Mouse (Mus musculus): ENCODE results near the gene Dnah2. TPM values are rescaled to one million over a fixed set of nuclear protein-coding genes. Genes with fewer than 3 reads are reported as not detected.
"Not testable (repeated sequence)": the region's sequence is repeated elsewhere in the genome, so short reads cannot be mapped to it uniquely, and the experiment has no call there.

Dnah2 gene
- total and polyA plus RNA-seq, 2 experiments from 2014 or later = 3.0 to 12.3 TPM

GRCm38 (mm10) chr11:69545957-69546356 is 3.0 kb downstream of the Dnah2 start:
- TF ChIP-seq CTCF (IDR thresholded peaks at IDR 0.05; ENCODE audit: low read depth) = peak; percentile 32
- WGBS = 12% methylated on average over 7 of the region's 7 CpGs
- Histone ChIP-seq H3K27ac (ENCODE audit: low read depth, low read length) (peak overlapping the region; percentile 98), H3K9me3 (ENCODE audit: low read length) (no peaks in the 10 kb centered on the region), H3K27me3 (ENCODE audit: insufficient read depth, low read length) (no peaks in the 10 kb centered on the region), H3K4me2 (ENCODE audit: low read depth) (peak overlapping the region; percentile 81), H3K4me1 (ENCODE audit: insufficient read depth) (peaks cover 54% of the 10 kb centered on the region), H3K4me3 (ENCODE audit: low read depth, low read length) (peak overlapping the region; percentile 47), H3K36me3 (ENCODE audit: insufficient read depth) (no peaks in the 10 kb centered on the region), H3K9ac (peak overlapping the region; percentile 75)
- peak; percentile 71 for DNase-seq
- peak; percentile 61 for ATAC-seq

- Histone ChIP-seq H3K9ac (0 out of 2 replicates have a peak overlapping the region, but pooled peaks have one; percentile 10), H3K27me3 (ENCODE audit: insufficient read depth, low read length) (no peaks in the 10 kb centered on the region), H3K4me1 (ENCODE audit: insufficient read depth) (peaks cover 43% of the 10 kb centered on the region), H3K4me3 (ENCODE audit: low read depth, low read length) (no peak overlapping the region), H3K4me2 (ENCODE audit: low read depth) (0 out of 2 replicates have a peak overlapping the region, but pooled peaks have one; percentile 10), H3K36me3 (ENCODE audit: insufficient read depth) (0 out of 2 replicates have a peak, but pooled peaks cover 3% of the 10 kb centered on the region), H3K27ac (ENCODE audit: low read depth, low read length) (peak overlapping the region; percentile 80), H3K9me3 (ENCODE audit: low read length) (no peaks in the 10 kb centered on the region)
- ATAC-seq = no peak
- WGBS = 7% methylated on average over 3 of the region's 3 CpGs
- TF ChIP-seq CTCF (IDR thresholded peaks at IDR 0.05; ENCODE audit: low read depth) = no peak
- DNase-seq = peak; percentile 58
Measured at GRCm38 (mm10) chr11:69543598-69543997, 5.3 kb downstream of the Dnah2 start.

GRCm38 (mm10) chr11:69541741-69542140 is 7.2 kb downstream of the Dnah2 start:
- DNase-seq; H3K27me3 ChIP-seq (ENCODE audit: insufficient read depth, low read length); H3K9ac ChIP-seq; H3K4me3 ChIP-seq (ENCODE audit: low read depth, low read length); H3K9me3 ChIP-seq (ENCODE audit: low read length); ATAC-seq; H3K4me2 ChIP-seq (ENCODE audit: low read depth); H3K27ac ChIP-seq (ENCODE audit: low read depth, low read length); H3K36me3 ChIP-seq (ENCODE audit: insufficient read depth): not testable (repeated sequence)
- WGBS = 79% methylated on average over 1 of the region's 3 CpGs
- H3K4me1 ChIP-seq (ENCODE audit: insufficient read depth) = peaks cover 30% of the 10 kb centered on the region

GRCm38 (mm10) chr11:69540700-69541099 is 8.2 kb downstream of the Dnah2 start:
- Histone ChIP-seq H3K9me3 (ENCODE audit: low read length) (no peaks in the 10 kb centered on the region), H3K27ac (ENCODE audit: low read depth, low read length) (no peak overlapping the region), H3K9ac (no peak overlapping the region), H3K27me3 (ENCODE audit: insufficient read depth, low read length) (no peaks in the 10 kb centered on the region), H3K4me2 (ENCODE audit: low read depth) (no peak overlapping the region), H3K4me3 (ENCODE audit: low read depth, low read length) (no peak overlapping the region), H3K36me3 (ENCODE audit: insufficient read depth) (0 out of 2 replicates have a peak, but pooled peaks cover 3% of the 10 kb centered on the region), H3K4me1 (ENCODE audit: insufficient read depth) (peaks cover 23% of the 10 kb centered on the region)
- DNase-seq = no peak
- TF ChIP-seq CTCF (IDR thresholded peaks at IDR 0.05; ENCODE audit: low read depth) = no peak
- no peak for ATAC-seq
- WGBS = 87% methylated on average over 2 of the region's 2 CpGs

GRCm38 (mm10) chr11:69534990-69535389 is 13.9 kb downstream of the Dnah2 start:
- WGBS = 77% methylated on average over 1 of the region's 1 CpGs
- H3K4me1 ChIP-seq (ENCODE audit: insufficient read depth) = no peaks in the 10 kb centered on the region
- TF ChIP-seq CTCF (IDR thresholded peaks at IDR 0.05; ENCODE audit: low read depth) = no peak

GRCm38 (mm10) chr11:69532480-69533150 is 16.3 kb downstream of the Dnah2 start:
- Histone ChIP-seq H3K27ac (ENCODE audit: low read depth, low read length) (no peak overlapping the region), H3K4me3 (ENCODE audit: low read depth, low read length) (no peak overlapping the region), H3K4me2 (ENCODE audit: low read depth) (no peak overlapping the region), H3K9ac (no peak overlapping the region), H3K36me3 (ENCODE audit: insufficient read depth) (no peaks in the 10 kb centered on the region), H3K4me1 (ENCODE audit: insufficient read depth) (peaks cover 5% of the 10 kb centered on the region), H3K27me3 (ENCODE audit: insufficient read depth, low read length) (no peaks in the 10 kb centered on the region), H3K9me3 (ENCODE audit: low read length) (no peaks in the 10 kb centered on the region)
- DNase-seq (no peak), ATAC-seq (no peak)
- WGBS = 81% methylated on average over 7 of the region's 7 CpGs
- no peak for TF ChIP-seq CTCF (IDR thresholded peaks at IDR 0.05; ENCODE audit: low read depth)

More at GRCm38 (mm10) chr11:69534990-69535389, 13.9 kb downstream of the Dnah2 start:
- ATAC-seq (no peak), DNase-seq (no peak)
- Histone ChIP-seq H3K4me2 (ENCODE audit: low read depth) (no peak overlapping the region), H3K27me3 (ENCODE audit: insufficient read depth, low read length) (no peaks in the 10 kb centered on the region), H3K27ac (ENCODE audit: low read depth, low read length) (no peak overlapping the region), H3K36me3 (ENCODE audit: insufficient read depth) (0 out of 2 replicates have a peak, but pooled peaks cover 3% of the 10 kb centered on the region), H3K4me3 (ENCODE audit: low read depth, low read length) (no peak overlapping the region), H3K9me3 (ENCODE audit: low read length) (no peaks in the 10 kb centered on the region), H3K9ac (no peak overlapping the region)

- H3K36me3 ChIP-seq (ENCODE audit: insufficient read depth); H3K9me3 ChIP-seq (ENCODE audit: low read length); ATAC-seq; DNase-seq; H3K4me2 ChIP-seq (ENCODE audit: low read depth); H3K9ac ChIP-seq; H3K27ac ChIP-seq (ENCODE audit: low read depth, low read length); H3K27me3 ChIP-seq (ENCODE audit: insufficient read depth, low read length); H3K4me3 ChIP-seq (ENCODE audit: low read depth, low read length): not testable (repeated sequence)
- H3K4me1 ChIP-seq (ENCODE audit: insufficient read depth) = peaks cover 20% of the 10 kb centered on the region
- 87% methylated on average over 6 of the region's 6 CpGs for WGBS
- TF ChIP-seq CTCF (IDR thresholded peaks at IDR 0.05; ENCODE audit: low read depth) = peak; percentile 46; the same call in 1 of the 2 replicates
Measured at GRCm38 (mm10) chr11:69530755-69531154, 18.2 kb downstream of the Dnah2 start.

GRCm38 (mm10) chr11:69530281-69530680 is 18.6 kb downstream of the Dnah2 start:
- WGBS = 94% methylated on average over 3 of the region's 3 CpGs

More at GRCm38 (mm10) chr11:69530281-69530680, 18.6 kb downstream of the Dnah2 start:
- H3K4me2 ChIP-seq (ENCODE audit: low read depth); H3K27me3 ChIP-seq (ENCODE audit: insufficient read depth, low read length); H3K27ac ChIP-seq (ENCODE audit: low read depth, low read length); H3K36me3 ChIP-seq (ENCODE audit: insufficient read depth); H3K4me3 ChIP-seq (ENCODE audit: low read depth, low read length); H3K9ac ChIP-seq; DNase-seq; ATAC-seq; H3K9me3 ChIP-seq (ENCODE audit: low read length): not testable (repeated sequence)
- peaks cover 20% of the 10 kb centered on the region for H3K4me1 ChIP-seq (ENCODE audit: insufficient read depth)
